Mouse (Mus musculus) heart, adult 2 months (tissue): Measurements from ENCODE around the gene Gpatch1.

ENCODE experiments used
- CTCF ChIP-seq: fragments of 200-600 bp; IDR thresholded peaks from 2 replicates; pipeline ENCODE4 v1.8.1; 2022; ENCODE audit warnings: antibody characterized with exemption, mild to moderate bottlenecking, moderate library complexity
- EP300 ChIP-seq: fragments of 200-500 bp; IDR thresholded peaks from 2 replicates; pipeline ENCODE4 v1.6.1; 2011; ENCODE audit warnings: low read depth, low read length, control low read depth; ENCODE audit not compliant: insufficient read depth
- POLR2A ChIP-seq: fragments of 200-500 bp; IDR thresholded peaks from 2 replicates; pipeline ENCODE4 v1.6.1; 2011; ENCODE audit warnings: mild to moderate bottlenecking, low read depth, low read length, control low read depth; ENCODE audit not compliant: insufficient read depth

- TF ChIP-seq CTCF: no peak
- TF ChIP-seq EP300: no peak
- TF ChIP-seq POLR2A: no peak
These were observed 29.9 kb upstream of the Gpatch1 start for GRCm38 (mm10) chr7:35347918-35348700.
